Mouse (Mus musculus) heart, adult 8-10 months (tissue): Measurements from ENCODE around the gene Olfr611. TPM values are rescaled to one million over a fixed set of nuclear protein-coding genes. Genes with fewer than 3 reads are reported as not detected.
"Not testable (repeated sequence)": the region's sequence is repeated elsewhere in the genome, so short reads cannot be mapped to it uniquely, and the experiment has no call there.

Source experiments
- DNase-seq: peaks from one replicate; pipeline ENCODE4 v3.0.0; 2022; ENCODE audit warnings: low spot score
- total RNA-seq, 4 experiments: library from RNA; stranded (reverse); gene quantifications; 2 replicates each; pipeline ENCODE4 v1.2.4; 2022

The Olfr611 gene
- not detected for total RNA-seq

DNA sequence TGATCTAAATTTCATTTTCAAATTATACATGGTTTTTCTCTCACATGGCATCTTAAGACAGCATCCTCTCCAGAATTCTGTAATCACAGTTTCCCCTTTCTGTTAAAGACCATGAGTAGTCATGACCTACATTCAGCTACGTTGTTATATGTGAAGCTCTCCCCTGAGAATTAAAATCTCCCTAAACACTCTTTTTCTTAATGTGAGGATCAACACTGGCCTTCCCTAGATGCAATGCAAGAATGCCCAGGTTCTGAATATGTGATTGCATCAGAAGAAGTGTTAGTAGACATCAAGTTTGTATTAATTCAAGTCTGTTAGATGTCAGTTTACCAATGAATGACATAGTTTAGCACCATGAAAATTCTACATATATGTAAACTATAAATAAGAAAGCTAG is at the start of gene Olfr611:
Gene Olfr611, minus strand, starts transcription at position 101 of the 400 bp plus-strand sequence.
- DNase-seq: not testable (repeated sequence)

DNA sequence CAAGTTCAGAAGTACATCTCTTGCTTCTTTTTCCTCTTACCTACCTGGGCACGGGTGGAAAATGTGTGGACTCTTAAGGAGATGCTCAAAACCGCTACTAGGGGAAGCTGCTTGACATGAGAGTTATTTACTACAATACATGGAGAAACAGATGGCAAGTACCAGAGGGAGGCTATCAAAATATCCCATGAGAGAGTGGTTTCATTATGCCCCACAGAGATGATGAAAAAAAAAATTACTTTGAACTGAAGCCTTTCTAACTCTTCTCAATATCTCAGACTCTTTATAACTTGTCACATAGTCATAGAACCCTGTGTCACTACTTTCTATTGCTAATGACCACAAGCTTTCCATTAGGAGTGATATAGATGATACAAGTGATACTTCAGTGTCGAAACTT is 48.4 kb upstream of the Olfr611 start, which contains the start of gene Olfr616:
Gene Olfr616, minus strand, starts transcription at position 101 of the 400 bp plus-strand sequence.
- no peak for DNase-seq

DNA sequence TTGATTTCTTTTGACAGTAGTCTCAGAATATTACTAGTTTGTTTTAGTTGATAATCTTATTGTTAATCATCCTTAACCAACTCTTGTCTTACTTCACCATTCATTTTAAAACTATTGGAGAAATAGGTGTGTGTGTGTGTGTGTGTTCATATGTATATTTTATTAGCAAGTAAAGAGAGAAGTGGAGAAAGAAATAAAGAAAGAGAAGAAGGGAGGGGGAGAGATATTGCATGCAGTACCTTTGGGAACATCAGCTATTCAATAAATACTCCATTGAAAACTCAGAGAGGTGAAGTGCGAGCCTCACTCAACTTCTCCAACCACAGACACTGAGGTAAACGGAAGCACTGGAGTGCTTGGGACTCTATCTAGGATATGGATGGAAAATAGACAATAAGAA is 35.1 kb upstream of the Olfr611 start, which contains the start of gene Olfr615:
Gene Olfr615, plus strand, starts transcription at position 301 of the 400 bp plus-strand sequence.
- no peak for DNase-seq

DNA sequence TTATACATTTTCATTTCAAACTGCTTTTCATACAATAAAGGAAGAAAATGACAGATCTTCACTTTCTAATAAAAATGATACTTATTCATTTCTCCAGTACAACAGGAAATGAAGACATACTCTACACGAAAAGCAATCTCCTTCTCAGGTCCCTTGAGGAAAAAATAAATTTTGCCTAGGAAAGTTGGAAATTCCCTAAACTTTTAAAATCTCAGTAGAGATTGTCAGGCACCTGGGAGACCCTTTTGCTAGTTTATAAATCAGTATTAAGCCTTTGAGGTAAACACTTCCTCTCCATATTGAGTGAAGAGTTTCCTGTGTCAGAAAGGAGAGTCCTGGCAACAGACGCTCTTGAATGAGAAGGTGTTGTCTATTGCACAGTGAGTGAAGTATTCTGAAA is 27.1 kb upstream of the Olfr611 start, which contains the start of gene Olfr613:
Gene Olfr613, plus strand, starts transcription at position 301 of the 400 bp plus-strand sequence.
- DNase-seq: no peak

DNA sequence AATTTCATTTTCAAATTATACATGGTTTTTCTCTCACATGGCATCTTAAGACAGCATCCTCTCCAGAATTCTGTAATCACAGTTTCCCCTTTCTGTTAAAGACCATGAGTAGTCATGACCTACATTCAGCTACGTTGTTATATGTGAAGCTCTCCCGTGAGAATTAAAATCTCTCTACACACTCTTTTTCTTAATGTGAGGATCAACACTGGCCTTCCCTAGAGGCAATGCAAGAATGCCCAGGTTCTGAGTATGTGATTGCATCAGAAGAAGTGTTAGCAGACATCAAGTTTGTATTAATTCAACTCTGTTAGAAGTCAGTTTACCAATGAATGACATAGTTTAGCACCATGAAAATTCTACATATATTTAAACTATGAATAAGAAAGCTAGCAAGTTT is 22.0 kb upstream of the Olfr611 start, which contains the start of gene Olfr612:
Gene Olfr612, minus strand, starts transcription at position 101 of the 400 bp plus-strand sequence.
- not testable (repeated sequence) for DNase-seq

DNA sequence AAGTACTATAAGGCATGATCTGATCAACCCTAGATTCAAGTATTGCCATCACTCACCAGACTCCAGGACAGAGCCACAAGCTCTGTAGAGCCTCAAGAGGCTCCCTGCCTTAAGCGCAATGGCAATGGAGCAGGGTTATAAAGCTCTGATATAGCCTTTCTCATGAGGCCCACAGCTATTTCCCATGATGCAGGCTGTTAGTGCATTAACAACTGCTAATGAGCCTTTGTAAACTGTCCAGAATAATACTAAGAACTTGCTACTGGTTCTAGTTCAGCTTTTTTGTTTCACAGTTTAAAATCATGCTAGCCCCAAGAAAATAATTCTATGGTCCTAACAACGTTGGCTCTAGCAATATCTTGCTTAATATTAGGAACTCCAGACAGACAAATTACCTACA is 8.6 kb downstream of the Olfr611 start, which contains the start of gene Olfr610:
Gene Olfr610, minus strand, starts transcription at position 101 of the 400 bp plus-strand sequence.
- DNase-seq: no peak

DNA sequence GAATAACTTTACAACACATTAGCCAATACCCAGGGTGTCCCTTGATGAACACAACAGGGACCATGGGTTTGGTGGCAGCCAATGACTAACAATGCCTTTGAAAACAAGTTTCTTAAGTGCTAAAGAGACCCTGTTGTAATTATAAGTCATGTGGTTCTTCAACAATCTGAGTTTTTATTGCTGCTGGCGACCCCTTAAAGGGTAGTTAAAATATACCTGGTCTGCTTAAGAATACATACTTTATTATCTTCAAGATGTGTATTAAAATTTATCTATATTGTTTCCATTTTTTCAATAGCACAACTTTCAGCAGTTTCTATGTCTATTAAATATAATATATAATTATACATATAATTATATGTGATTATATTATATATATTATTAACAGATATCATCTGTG is 22.7 kb downstream of the Olfr611 start, which contains the start of gene Olfr609:
Gene Olfr609, minus strand, starts transcription at position 101 of the 400 bp plus-strand sequence.
- no peak for DNase-seq

DNA sequence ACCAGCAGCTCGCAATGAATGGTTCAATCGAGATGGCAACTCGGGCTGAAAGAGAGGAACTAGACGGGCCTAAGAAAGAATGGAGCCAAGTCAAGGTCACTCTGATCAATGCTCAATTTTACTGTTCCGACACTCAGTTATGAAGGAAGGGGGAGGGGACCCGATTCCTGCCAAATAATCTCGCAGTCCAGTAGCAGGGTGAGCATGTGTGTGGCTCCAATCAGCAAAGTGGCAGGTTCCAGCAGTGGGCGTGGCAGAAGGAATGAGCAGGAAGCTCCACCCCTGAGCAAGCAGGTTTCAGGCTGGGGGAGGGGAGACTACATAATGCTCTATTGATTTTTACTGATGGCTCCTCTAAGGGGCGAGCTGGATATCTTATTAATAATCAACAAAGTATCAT is 43.5 kb downstream of the Olfr611 start:
- not testable (repeated sequence) for DNase-seq

DNA sequence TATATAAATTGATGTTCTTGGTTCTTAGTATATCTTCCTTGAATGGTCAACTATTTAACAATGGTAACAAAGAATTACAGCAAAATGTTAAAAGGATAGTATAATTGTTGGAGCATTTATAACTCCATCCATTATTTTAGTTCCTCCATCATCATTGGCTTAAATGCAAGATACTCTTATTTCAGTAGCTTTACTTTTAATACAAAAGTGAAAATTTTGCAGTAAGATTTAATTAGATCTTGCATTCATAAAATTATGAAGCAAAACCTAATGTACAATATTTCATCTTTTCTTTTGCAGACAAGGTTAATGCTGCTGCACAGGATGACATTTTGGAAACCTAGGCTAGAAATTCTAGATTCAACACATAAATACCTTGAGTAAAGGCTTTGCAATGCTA is 51.1 kb downstream of the Olfr611 start, which contains the start of gene Olfr608:
Gene Olfr608, plus strand, starts transcription at position 301 of the 400 bp plus-strand sequence.
- DNase-seq: no peak

Other genes starting within 250 kb of the Olfr611 start
- not detected for gene Olfr596, start 215.2 kb downstream of the Olfr611 start, total RNA-seq
- not detected for gene Olfr597, start 204.5 kb downstream of the Olfr611 start, total RNA-seq
- not detected for gene Olfr598, start 197.3 kb downstream of the Olfr611 start, total RNA-seq
- gene Olfr599, start 184.9 kb downstream of the Olfr611 start, total RNA-seq: not detected
- gene Olfr600, start 171.2 kb downstream of the Olfr611 start, total RNA-seq: not detected
- not detected for gene Olfr601, start 158.2 kb downstream of the Olfr611 start, total RNA-seq
- not detected for gene Olfr603, start 134.7 kb downstream of the Olfr611 start, total RNA-seq
- gene Usp17lc, start 105.8 kb downstream of the Olfr611 start, total RNA-seq: not detected
- not detected for gene Olfr605, start 75.4 kb downstream of the Olfr611 start, total RNA-seq
- not detected for gene Olfr606, start 71.8 kb downstream of the Olfr611 start, total RNA-seq
- not detected for gene Olfr607, start 56.7 kb downstream of the Olfr611 start, total RNA-seq
- gene Olfr608, start 51.0 kb downstream of the Olfr611 start, total RNA-seq: not detected
- not detected for gene Olfr609, start 22.8 kb downstream of the Olfr611 start, total RNA-seq
- gene Olfr610, start 8.7 kb downstream of the Olfr611 start, total RNA-seq: not detected
- gene Olfr612, start 21.9 kb upstream of the Olfr611 start, total RNA-seq: not detected
- not detected for gene Olfr613, start 27.2 kb upstream of the Olfr611 start, total RNA-seq
- not detected for gene Olfr615, start 35.2 kb upstream of the Olfr611 start, total RNA-seq
- gene Olfr616, start 48.3 kb upstream of the Olfr611 start, total RNA-seq: not detected
- gene Olfr617, start 52.2 kb upstream of the Olfr611 start, total RNA-seq: not detected
- not detected for gene Olfr618, start 69.3 kb upstream of the Olfr611 start, total RNA-seq
- not detected for gene Olfr619, start 79.7 kb upstream of the Olfr611 start, total RNA-seq
- not detected for gene Olfr620, start 91.7 kb upstream of the Olfr611 start, total RNA-seq
- not detected for gene Olfr622, start 121.9 kb upstream of the Olfr611 start, total RNA-seq
- not detected for gene Olfr623, start 142.9 kb upstream of the Olfr611 start, total RNA-seq
- gene Olfr624, start 150.3 kb upstream of the Olfr611 start, total RNA-seq: not detected
- not detected for gene Olfr625-ps1, start 161.9 kb upstream of the Olfr611 start, total RNA-seq
- gene Olfr243, start 193.8 kb upstream of the Olfr611 start, total RNA-seq: not detected
- not detected for gene Olfr628, start 209.5 kb upstream of the Olfr611 start, total RNA-seq
- not detected for gene Olfr629, start 224.1 kb upstream of the Olfr611 start, total RNA-seq
- gene Olfr630, start 236.5 kb upstream of the Olfr611 start, total RNA-seq: not detected